Mouse (Mus musculus) MEL (cell line): ENCODE data around the gene Galnt18.

Source experiments
- CHD2 ChIP-seq: IDR thresholded peaks from 2 replicates; pipeline ENCODE4 v1.6.1; 2011; ENCODE audit warnings: low read length, improper control_type of control experiment
- CTCF ChIP-seq, 3 experiments: IDR thresholded peaks in 2 of 3; conservative IDR thresholded peaks in 1 of 3; 2 replicates each; pipeline ENCODE4 v1.5.1; 2011 to 2012; ENCODE audit warnings: low read length in 3 of 3, low read depth in 2 of 3, mild to moderate bottlenecking in 2 of 3, improper control_type of control experiment in 1 of 3, inconsistent platforms in 1 of 3, mixed read lengths in 1 of 3, moderate library complexity in 1 of 3; ENCODE audit not compliant: control insufficient read depth in 1 of 3, insufficient read depth in 1 of 3, poor library complexity in 1 of 3, severe bottlenecking in 1 of 3
- EP300 ChIP-seq, 2 experiments: IDR thresholded peaks; 2 replicates each; pipeline ENCODE4 v1.6.1; 2011; ENCODE audit warnings: improper control_type of control experiment in 2 of 2, low read length in 2 of 2, low read depth in 1 of 2, mild to moderate bottlenecking in 1 of 2
- GABPA ChIP-seq: IDR thresholded peaks from 2 replicates; pipeline ENCODE4 v1.6.1; 2012; ENCODE audit warnings: low read depth, mild to moderate bottlenecking, inconsistent platforms, low read length, improper control_type of control experiment, moderate library complexity
- MAX ChIP-seq: IDR thresholded peaks from 2 replicates; pipeline ENCODE4 v1.6.1; 2011; ENCODE audit warnings: low read length, improper control_type of control experiment
- MEF2A ChIP-seq: IDR thresholded peaks from 2 replicates; pipeline ENCODE4 v1.6.1; 2014; ENCODE audit warnings: low read depth, mild to moderate bottlenecking, inconsistent platforms, low read length, improper control_type of control experiment; ENCODE audit not compliant: poor library complexity, insufficient replicate concordance, severe bottlenecking; ENCODE audit errors: extremely low read depth
- MXI1 ChIP-seq: IDR thresholded peaks from 2 replicates; pipeline ENCODE4 v1.6.1; 2011; ENCODE audit warnings: mild to moderate bottlenecking, low read depth, low read length, improper control_type of control experiment
- MYB ChIP-seq: IDR thresholded peaks from 2 replicates; pipeline ENCODE4 v1.6.1; 2011; ENCODE audit warnings: mild to moderate bottlenecking, low read depth, low read length, improper control_type of control experiment
- NELFE ChIP-seq: IDR thresholded peaks from 2 replicates; pipeline ENCODE4 v1.6.1; 2011; ENCODE audit warnings: low read depth, low read length, improper control_type of control experiment
- NRF1 ChIP-seq: IDR thresholded peaks from 2 replicates; pipeline ENCODE4 v1.6.1; 2014; ENCODE audit warnings: low read depth, mild to moderate bottlenecking, inconsistent platforms, low read length, improper control_type of control experiment, moderate library complexity; ENCODE audit not compliant: poor library complexity, insufficient read depth, severe bottlenecking
- POLR2A ChIP-seq, 2 experiments: IDR thresholded peaks; 2 replicates each; pipeline ENCODE4 v1.6.1; 2011 to 2012; ENCODE audit warnings: low read length in 2 of 2, mild to moderate bottlenecking in 2 of 2, control low read depth in 1 of 2, improper control_type of control experiment in 1 of 2, low read depth in 1 of 2, moderate library complexity in 1 of 2; ENCODE audit not compliant: control insufficient read depth in 1 of 2, insufficient read depth in 1 of 2, poor library complexity in 1 of 2
- RAD21 ChIP-seq: IDR thresholded peaks from 2 replicates; pipeline ENCODE4 v1.6.1; 2011; ENCODE audit warnings: mild to moderate bottlenecking, low read depth, low read length, improper control_type of control experiment
- USF1 ChIP-seq: IDR thresholded peaks from 2 replicates; pipeline ENCODE4 v1.6.1; 2014; ENCODE audit warnings: low read depth, mild to moderate bottlenecking, inconsistent platforms, low read length, improper control_type of control experiment, moderate library complexity
- ZNF384 ChIP-seq: IDR thresholded peaks from 2 replicates; pipeline ENCODE4 v1.6.1; 2012; ENCODE audit warnings: low read depth, mild to moderate bottlenecking, inconsistent platforms, low read length, improper control_type of control experiment

- TF ChIP-seq POLR2A (IDR thresholded peaks at IDR 0.05; ENCODE audit: control insufficient read depth in 1 of 2, insufficient read depth in 1 of 2, low read depth in 1 of 2, low read length in 2 of 2, poor library complexity in 1 of 2) (no peak), MXI1 (no peak), CHD2 (no peak), CTCF (IDR thresholded peaks at IDR 0.05 in 2 of 3, conservative IDR thresholded peaks at IDR 0.05 in 1 of 3; ENCODE audit: control insufficient read depth in 1 of 3, insufficient read depth in 1 of 3, low read depth in 2 of 3, low read length in 3 of 3, poor library complexity in 1 of 3, severe bottlenecking in 1 of 3) (no peak), MAX (no peak), MYB (no peak), EP300 (IDR thresholded peaks at IDR 0.05; ENCODE audit: low read depth in 1 of 2, low read length in 2 of 2) (no peak), NRF1 (no peak), GABPA (no peak), NELFE (no peak), USF1 (no peak), ZNF384 (no peak), MEF2A (no peak), RAD21 (no peak)
Observed at GRCm38 (mm10) chr7:111528961-111529643, 250.7 kb downstream of the Galnt18 start.
